Mouse (Mus musculus): ENCODE data around the gene Crtc1.

Crtc1 gene

GRCm38 (mm10) chr8:70377049-70377448 lies 62.3 kb downstream of the Crtc1 start:
- peak; percentile 9 for DNase-seq

GRCm38 (mm10) chr8:70376275-70376741 lies 63.1 kb downstream of the Crtc1 start:
- peak; percentile 38 for DNase-seq

DNA sequence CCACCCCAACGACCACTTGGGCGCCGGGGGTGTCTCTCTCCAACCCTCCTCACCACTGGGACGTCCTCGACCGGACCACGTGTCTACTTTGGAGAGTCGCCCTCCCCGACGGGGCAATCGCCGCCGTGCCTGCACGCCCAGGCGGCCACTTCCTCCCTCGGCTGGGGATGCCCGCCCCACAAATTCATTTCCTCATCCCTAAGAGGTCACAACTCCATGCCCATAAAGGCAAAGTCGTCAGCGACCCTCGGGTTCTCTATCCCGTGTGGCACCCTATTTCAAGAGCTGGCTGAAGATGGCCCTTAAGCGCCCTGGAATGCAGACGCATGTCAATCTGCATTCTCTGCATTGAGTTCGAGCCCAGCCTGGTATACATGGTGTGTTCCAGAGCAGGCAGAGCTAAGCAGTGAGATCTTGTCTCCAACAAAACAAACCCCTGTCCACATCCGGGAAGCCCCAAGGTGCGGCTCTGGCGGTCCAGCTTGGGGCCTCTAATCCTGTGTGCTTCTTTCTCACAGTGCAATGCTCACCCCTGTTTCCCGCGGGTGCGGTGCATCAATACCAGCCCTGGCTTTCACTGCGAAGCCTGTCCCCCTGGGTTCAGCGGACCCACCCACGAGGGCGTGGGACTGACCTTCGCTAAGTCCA lies 64.0 kb downstream of the Crtc1 start:
- DNase-seq: no peak

DNA sequence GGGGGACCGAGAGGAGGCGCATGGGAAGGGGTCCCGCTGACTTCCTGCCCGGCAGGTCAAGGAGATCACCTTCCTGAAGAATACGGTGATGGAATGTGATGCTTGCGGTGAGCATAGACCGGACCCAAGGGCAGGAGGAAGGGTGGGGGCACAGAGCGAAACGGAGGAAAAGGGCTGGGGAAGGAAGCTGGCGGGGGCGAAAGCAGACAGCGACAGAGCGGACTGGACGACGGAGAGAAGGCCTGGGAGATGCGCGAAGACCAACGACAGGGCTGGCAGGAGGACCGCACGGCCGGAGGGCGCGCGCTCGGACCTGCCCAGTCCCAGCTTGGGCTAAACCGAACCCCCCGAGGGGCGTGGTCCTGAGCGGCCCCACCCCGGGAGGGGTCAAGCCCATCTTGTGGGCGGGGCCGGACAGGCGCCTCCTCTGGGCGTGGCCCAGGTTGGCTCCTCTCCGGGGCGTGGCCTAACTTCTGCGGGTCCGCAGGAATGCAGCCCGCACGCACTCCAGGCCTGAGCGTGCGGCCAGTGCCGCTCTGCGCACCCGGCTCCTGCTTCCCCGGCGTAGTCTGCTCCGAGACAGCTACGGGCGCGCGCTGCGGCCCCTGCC lies 65.0 kb downstream of the Crtc1 start:
- peak; percentile 95 for DNase-seq

- DNase-seq: peak; percentile 49
Measured at GRCm38 (mm10) chr8:70373397-70374317, 65.7 kb downstream of the Crtc1 start, which contains the start of gene Comp. Gene Comp, plus strand, starts transcription at chr8:70373558.

GRCm38 (mm10) chr8:70371951-70372350 lies 67.4 kb downstream of the Crtc1 start:
- DNase-seq: no peak

GRCm38 (mm10) chr8:70370476-70370875 lies 68.9 kb downstream of the Crtc1 start:
- no peak for DNase-seq

DNA sequence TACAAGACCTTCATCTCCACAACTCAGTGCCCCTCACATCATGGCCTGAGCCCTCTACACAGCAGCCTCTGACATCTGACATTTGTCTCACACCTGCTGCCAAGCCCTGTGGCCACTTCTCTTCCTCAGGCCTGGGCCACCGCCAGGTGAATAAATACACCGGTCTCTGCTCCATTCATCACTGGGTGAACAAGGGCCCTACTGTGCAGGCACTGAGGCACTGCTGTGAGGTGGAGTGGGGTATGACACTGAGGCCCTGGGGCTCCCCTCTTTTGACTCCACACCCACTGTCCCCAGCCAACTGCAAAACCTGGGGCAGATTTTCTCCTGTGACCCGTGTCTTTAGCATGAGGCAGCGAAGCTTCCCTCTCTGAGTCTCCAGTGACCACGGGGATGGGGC lies 72.8 kb downstream of the Crtc1 start:
- no peak for DNase-seq

GRCm38 (mm10) chr8:70364066-70364465 lies 75.3 kb downstream of the Crtc1 start:
- no peak for DNase-seq

DNA sequence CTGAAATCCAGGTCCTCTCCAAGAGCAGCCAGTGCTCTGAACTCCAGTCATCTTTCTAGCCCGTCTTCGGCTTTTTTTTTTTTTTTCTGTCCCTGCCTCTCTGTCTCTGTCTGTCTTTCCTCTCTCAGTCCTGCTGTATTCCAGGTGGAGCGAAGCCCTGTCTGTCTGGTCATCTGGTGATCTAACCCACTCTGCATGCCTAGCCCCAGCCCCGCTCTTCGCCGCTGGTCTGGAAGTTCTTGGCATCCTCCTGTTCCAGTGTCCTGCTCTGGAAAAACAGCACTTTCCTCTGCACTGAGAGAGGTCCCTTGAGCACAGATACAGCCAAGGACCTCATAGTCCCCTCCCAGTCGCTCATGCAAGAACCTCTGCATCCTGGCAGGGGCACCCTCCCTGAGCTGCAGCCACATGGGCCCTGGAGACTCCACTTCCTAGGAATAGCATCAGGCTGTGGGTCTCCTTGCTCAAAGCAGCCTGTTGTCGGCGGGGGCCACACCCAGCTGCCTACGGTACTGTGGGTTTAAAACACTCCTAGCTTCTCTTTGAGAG lies 77.8 kb downstream of the Crtc1 start:
- no peak for DNase-seq

DNA sequence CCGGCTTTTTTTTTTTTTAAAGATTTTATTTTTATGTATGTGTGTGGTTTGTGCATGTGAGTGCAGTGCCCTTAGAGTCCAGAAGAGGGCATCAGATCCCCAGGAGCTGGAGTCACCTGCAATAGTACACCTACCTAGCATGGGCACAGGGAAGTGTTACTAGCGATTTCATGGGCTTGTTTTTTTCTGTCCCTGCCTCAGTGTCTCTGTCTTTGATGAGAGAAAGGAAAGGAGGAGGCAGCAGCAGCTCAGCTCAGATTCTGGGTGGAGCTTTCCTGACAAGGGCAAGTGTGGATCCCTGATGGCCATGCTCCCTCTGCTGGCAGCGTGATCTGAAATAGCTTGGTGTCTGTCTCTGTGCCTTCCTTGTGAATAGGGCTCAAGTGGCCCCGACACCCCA lies 78.6 kb downstream of the Crtc1 start:
- DNase-seq: no peak

- no peak for DNase-seq
Measured at GRCm38 (mm10) chr8:70359411-70359810, 80.0 kb downstream of the Crtc1 start.

DNA sequence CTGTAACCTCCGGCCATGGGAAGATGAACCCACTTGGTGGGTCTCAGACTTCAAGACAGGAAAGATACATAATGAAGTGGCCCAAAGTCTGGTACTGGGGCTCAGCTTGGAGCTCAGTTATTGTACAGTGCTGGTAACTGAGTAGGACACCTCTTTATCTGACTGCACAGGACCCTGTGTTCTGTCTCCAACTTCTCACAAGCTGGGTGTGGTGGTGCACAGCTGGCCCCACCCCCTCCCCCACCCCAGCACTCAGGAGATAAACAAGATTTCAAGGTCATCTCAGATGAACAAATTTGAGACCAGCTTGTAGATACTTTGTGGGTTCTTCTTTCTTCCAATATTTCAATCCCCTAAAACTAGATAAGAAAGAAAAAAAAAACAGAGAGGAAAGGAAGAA lies 83.3 kb downstream of the Crtc1 start:
- no peak for DNase-seq

- no peak for DNase-seq
Measured at GRCm38 (mm10) chr8:70354004-70354403, 85.4 kb downstream of the Crtc1 start.

- peak; percentile 100 for DNase-seq
Measured at GRCm38 (mm10) chr8:70353194-70353817, 86.1 kb downstream of the Crtc1 start, which contains the start of gene Upf1. Gene Upf1, minus strand, starts transcription at chr8:70353278.

DNA sequence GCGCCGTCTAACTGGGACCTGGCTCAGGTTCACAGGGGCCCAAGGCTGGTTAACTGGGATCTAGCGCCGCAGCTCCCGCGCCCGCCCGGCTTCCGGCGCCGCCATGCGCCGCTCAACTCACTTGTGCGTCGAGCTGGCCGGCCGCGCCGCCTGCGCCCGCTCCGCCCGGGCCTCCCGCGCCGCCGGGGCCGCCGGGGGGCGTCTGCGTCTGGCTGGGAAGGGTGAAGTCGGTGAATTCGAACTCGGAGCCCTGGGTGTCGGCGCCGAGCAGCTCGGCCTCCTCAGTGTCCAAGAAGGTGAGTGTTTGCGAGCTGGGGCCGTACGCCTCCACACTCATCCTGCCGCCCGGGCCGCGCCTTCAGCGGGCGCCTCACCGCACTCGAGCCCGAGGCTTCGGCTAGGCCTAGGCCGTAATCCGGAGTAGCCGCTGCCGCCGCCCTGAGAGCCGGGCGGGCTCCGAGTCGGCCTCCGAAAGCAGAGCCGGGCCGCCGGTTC lies 86.7 kb downstream of the Crtc1 start:
- no peak for DNase-seq

DNA sequence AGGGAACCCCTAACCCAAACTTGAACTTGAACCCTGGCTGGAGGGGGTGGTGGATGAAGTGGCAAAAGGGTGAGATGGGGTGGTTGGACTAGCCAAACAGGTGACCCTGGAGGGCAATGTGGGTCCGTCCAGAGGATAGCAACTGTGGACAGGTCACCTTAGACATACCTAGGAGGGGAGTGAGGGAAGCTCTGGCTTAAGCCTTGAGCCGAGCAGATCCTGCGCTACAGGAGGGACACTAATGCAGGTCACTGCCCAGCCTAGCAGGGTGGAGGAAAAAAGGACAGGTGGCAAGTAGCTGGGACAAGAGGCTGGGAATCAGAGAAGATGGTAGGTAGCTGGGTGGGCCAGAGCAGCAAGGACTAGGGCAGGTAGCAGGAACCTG lies 87.4 kb downstream of the Crtc1 start:
- DNase-seq: no peak

GRCm38 (mm10) chr8:70351035-70351999 lies 88.1 kb downstream of the Crtc1 start:
- DNase-seq: no peak

- DNase-seq: no peak
Measured at GRCm38 (mm10) chr8:70347860-70348420, 91.4 kb downstream of the Crtc1 start.

- no peak for DNase-seq
Measured at GRCm38 (mm10) chr8:70347443-70347842, 91.9 kb downstream of the Crtc1 start.

DNA sequence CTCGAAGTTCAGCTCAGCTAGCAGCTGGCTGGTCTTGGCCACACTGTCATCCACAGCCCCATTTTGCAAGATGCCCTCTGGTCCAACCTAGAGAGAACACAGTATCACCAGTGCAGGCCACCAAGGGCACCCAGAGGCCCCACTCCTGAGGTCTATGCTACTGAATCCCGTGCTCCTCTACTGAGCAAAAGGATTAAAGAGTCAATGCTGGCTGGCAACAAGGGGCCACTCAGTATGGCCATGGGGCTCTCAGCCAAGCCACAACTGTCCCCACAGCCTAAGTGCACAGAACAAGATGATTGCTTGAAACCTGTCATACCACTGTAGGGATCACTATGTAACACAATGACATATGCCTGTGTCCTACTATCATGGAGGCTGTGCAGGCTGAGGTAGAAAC lies 95.1 kb downstream of the Crtc1 start:
- DNase-seq: no peak

All from cerebellum, adult 11 months (tissue).